Mouse (Mus musculus): ENCODE results near the gene Rab4a. TPM values are rescaled to one million over a fixed set of nuclear protein-coding genes. Genes with fewer than 3 reads are reported as not detected.

Rab4a gene
- total RNA-seq, 2 experiments from 2014 or later: 49.2 to 52.3 TPM

Other genes starting within 250 kb of the Rab4a start
- 10 to 100 TPM; 36.9 to 39.6 TPM for gene Rhou, start 152.1 kb upstream of the Rab4a start, total RNA-seq (2021)
- gene Ccsap, start 54.2 kb downstream of the Rab4a start, total RNA-seq (2021): 10 to 100 TPM; 49.0 to 49.8 TPM
- gene Acta1, start 88.8 kb downstream of the Rab4a start, total RNA-seq (2021): 1 to 10 TPM; 5.9 to 6.0 TPM
- gene Nup133, start 143.3 kb downstream of the Rab4a start, total RNA-seq (2021): 10 to 100 TPM; 21.5 to 22.4 TPM
- 10 to 100 TPM; 21.7 to 25.0 TPM for gene Abcb10, start 177.1 kb downstream of the Rab4a start, total RNA-seq (2021)
- 10 to 100 TPM; 23.3 to 23.4 TPM for gene Taf5l, start 215.4 kb downstream of the Rab4a start, total RNA-seq (2021)
- 10 to 100 TPM; 11.9 to 12.0 TPM for gene Urb2, start 215.5 kb downstream of the Rab4a start, total RNA-seq (2021)

Measured in layer of hippocampus, postnatal 10 days (tissue).